Mouse (Mus musculus): ENCODE results near the gene Sox18. TPM values are rescaled to one million over a fixed set of nuclear protein-coding genes. Genes with fewer than 3 reads are reported as not detected.

Sox18 gene
- polyA plus RNA-seq, 1 experiment from 2014 or later: 46.5 TPM

- Histone ChIP-seq H3K9ac (ENCODE audit: low read depth, low read length) (no peak overlapping the region), H3K4me2 (ENCODE audit: low read depth, low read length) (no peak overlapping the region), H3K36me3 (ENCODE audit: control insufficient read depth, insufficient read depth, low read length) (peaks cover 68% of the 10 kb centered on the region), H3K27me3 (replicated peaks; ENCODE audit: control insufficient read depth, insufficient read depth, low read length) (no peaks in the 10 kb centered on the region), H3K4me3 (ENCODE audit: low read depth, low read length) (no peak overlapping the region), H3K9me3 (ENCODE audit: control insufficient read depth, low read length) (no peaks in the 10 kb centered on the region), H3K4me1 (ENCODE audit: control insufficient read depth, insufficient read depth, low read length) (no peaks in the 10 kb centered on the region), H3K27ac (replicated peaks; ENCODE audit: low read depth, low read length) (no peak overlapping the region)
- peak; percentile 12 for DNase-seq (ENCODE audit: low spot score)
- no peak for ATAC-seq (ENCODE audit: low read depth)
Observed at GRCm38 (mm10) chr2:181623401-181623800, 48.0 kb downstream of the Sox18 start.

Other genes with a start within 250 kb of the Sox18 start
- gene Zbtb46, start 212.2 kb downstream of the Sox18 start, polyA plus RNA-seq (2014; fragmentation: Nextera tagmentation; extraction: Ambion mirVana): 5.7 and 5.9 TPM in 2 replicates
- gene Abhd16b, start 178.4 kb downstream of the Sox18 start, polyA plus RNA-seq (2014; fragmentation: Nextera tagmentation; extraction: Ambion mirVana): 0.21 and 0.22 TPM in 2 replicates
- 159 and 164 TPM in 2 replicates for gene Tpd52l2, start 174.5 kb downstream of the Sox18 start, polyA plus RNA-seq (2014; fragmentation: Nextera tagmentation; extraction: Ambion mirVana)
- gene Dnajc5, start 151.2 kb downstream of the Sox18 start, polyA plus RNA-seq (2014; fragmentation: Nextera tagmentation; extraction: Ambion mirVana): 80.4 and 84.2 TPM in 2 replicates
- 45.2 and 49.3 TPM in 2 replicates for gene Uckl1, start 86.7 kb downstream of the Sox18 start, polyA plus RNA-seq (2014; fragmentation: Nextera tagmentation; extraction: Ambion mirVana)
- gene Prpf6, start 79.8 kb downstream of the Sox18 start, polyA plus RNA-seq (2014; fragmentation: Nextera tagmentation; extraction: Ambion mirVana): 57.4 and 61.7 TPM in 2 replicates
- gene Zfp512b, start 78.8 kb downstream of the Sox18 start, polyA plus RNA-seq (2014; fragmentation: Nextera tagmentation; extraction: Ambion mirVana): 42.0 and 46.5 TPM in 2 replicates
- gene Samd10, start 72.4 kb downstream of the Sox18 start, polyA plus RNA-seq (2014; fragmentation: Nextera tagmentation; extraction: Ambion mirVana): 13.1 and 13.2 TPM in 2 replicates
- 0.47 TPM in 1 of 2 replicates, not detected in the other for gene Gm29797, start 14.6 kb downstream of the Sox18 start, polyA plus RNA-seq (2014; fragmentation: Nextera tagmentation; extraction: Ambion mirVana)
- gene Tcea2, start 8.7 kb upstream of the Sox18 start, polyA plus RNA-seq (2014; fragmentation: Nextera tagmentation; extraction: Ambion mirVana): 21.2 and 26.8 TPM in 2 replicates
- gene Rgs19, start 22.3 kb upstream of the Sox18 start, polyA plus RNA-seq (2014; fragmentation: Nextera tagmentation; extraction: Ambion mirVana): 82.2 and 88.4 TPM in 2 replicates
- gene Lkaaear1, start 26.8 kb upstream of the Sox18 start, polyA plus RNA-seq (2014; fragmentation: Nextera tagmentation; extraction: Ambion mirVana): not detected in 2 replicates
- gene Oprl1, start 43.4 kb upstream of the Sox18 start, polyA plus RNA-seq (2014; fragmentation: Nextera tagmentation; extraction: Ambion mirVana): 2.0 and 2.5 TPM in 2 replicates
- 0.77 and 1.3 TPM in 2 replicates for gene Myt1, start 91.7 kb upstream of the Sox18 start, polyA plus RNA-seq (2014; fragmentation: Nextera tagmentation; extraction: Ambion mirVana)
- gene Pcmtd2, start 166.2 kb upstream of the Sox18 start, polyA plus RNA-seq (2014; fragmentation: Nextera tagmentation; extraction: Ambion mirVana): 30.6 and 32.5 TPM in 2 replicates
- 55.1 and 59.1 TPM in 2 replicates for gene Polr3k, start 192.7 kb upstream of the Sox18 start, polyA plus RNA-seq (2014; fragmentation: Nextera tagmentation; extraction: Ambion mirVana)

All from embryonic facial prominence, embryonic 14.5 days (tissue).